Mouse (Mus musculus) layer of hippocampus, adult 18-20 months (tissue): ENCODE data around the gene Kcnq1. TPM values are rescaled to one million over a fixed set of nuclear protein-coding genes. Genes with fewer than 3 reads are reported as not detected.

Experiments
- DNase-seq, 2 experiments: peaks; one replicate each; pipeline ENCODE4 v3.0.0; 2022; ENCODE audit warnings: low spot score in 2 of 2
- total RNA-seq, 2 experiments: library from RNA; stranded (reverse); gene quantifications; 2 replicates each; pipeline ENCODE4 v1.2.3; 2021

The Kcnq1 gene
- total RNA-seq, 2 experiments from 2014 or later = 0.28 to 0.40 TPM

DNA sequence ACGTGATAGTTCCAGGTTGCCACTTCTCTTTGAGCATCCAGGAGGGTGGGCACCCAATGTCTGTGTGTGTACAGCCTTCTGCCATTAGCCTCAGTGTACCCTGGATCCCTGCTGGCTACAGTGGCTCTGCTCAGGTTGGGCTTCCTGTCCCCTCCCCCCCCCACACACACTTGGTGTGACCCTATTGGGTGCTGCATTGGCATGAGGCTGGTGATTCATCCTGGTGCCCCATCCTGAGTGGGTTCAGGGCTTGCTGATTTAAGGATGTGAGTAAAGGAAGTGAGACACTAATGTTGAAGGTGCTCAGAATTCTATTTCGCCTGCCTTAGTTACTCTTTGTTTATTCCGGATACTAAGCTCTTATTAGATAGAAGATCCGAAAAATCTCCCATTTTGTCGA, 26.7 kb downstream of the Kcnq1 start:
- no peak for DNase-seq

DNA sequence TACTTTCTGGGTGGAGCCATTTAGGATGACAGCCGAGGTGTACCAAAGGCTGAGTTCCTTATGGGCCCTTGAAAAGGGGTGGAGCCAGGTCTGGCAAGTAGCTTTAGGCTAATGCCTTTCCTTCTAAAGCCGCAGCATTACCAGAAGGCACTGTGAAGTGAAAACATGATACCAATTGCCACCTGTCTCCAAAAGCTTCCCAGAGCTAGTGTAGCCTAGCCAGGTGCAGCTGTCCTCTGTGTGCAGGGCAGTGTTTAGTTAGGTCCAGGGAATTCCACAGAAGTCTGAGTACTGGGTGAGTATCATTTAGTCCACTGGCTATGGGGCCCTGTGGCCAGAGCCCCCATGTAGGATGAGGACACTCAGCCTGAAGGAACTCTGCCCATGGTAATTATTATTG, 30.0 kb downstream of the Kcnq1 start:
- DNase-seq = no peak

DNA sequence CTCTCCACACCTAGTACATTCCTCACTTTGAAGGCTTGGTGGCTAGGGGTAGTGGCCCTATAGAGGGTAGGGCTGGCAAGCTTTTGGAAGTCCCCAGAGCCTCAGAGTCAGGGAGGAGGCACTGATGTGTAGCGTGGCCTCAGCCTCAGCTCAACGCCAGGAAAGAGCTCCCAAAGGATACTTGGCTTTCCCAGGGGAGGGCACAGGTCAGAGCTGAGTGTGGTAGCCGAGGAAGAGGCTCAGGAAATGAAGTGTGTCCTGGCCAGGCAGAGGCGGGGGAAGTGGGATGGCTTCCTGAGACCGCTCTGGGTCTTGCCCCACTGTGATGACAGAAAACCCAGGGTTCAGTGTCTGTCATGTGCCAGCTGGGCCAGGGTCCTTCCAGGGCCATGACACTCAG, 30.4 kb downstream of the Kcnq1 start:
- no peak for DNase-seq

GRCm38 (mm10) chr7:143138789-143139188, 32.6 kb downstream of the Kcnq1 start:
- DNase-seq = peak; percentile 26 to 58

DNA sequence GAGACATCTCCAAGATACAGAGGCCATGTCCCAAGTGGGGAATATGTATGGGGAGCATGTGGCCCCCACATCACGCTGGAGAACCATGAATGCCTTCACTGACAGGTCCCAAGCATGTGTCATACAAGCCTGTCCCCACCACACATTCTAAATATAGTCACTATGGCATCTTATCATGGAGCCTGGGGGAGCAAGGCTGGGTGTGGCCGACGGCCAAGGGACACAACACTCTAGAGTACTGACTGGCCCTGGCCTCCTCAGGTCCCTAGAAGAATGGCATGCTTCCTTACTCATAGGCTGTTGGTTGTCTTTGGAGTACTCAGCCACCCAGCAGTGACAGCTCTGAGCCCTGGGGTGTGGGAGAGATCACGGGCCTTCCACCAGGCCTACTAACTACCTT, 33.8 kb downstream of the Kcnq1 start:
- no peak for DNase-seq

DNA sequence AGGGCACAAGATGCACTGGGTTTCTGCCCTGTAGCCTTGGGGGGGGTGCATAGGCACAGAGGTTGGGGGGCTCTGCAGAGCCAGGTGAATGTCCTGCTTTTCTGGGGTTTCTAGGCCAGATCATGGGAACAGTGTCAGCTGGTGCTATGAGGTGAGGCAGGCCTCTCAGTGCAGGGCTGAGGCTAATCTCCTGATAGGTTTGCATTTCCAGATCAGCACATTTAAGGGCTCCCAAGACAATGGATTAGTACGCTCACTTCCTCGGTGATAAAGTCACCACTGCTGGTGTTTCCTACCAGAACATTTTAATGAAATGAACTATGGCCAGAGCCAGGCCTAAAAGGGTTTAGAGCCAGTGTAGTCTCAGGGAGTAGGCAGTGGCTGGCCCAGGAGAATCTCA, 36.5 kb downstream of the Kcnq1 start:
- DNase-seq = no peak

- no peak for DNase-seq
Measured at GRCm38 (mm10) chr7:143147015-143147414, 40.9 kb downstream of the Kcnq1 start.

DNA sequence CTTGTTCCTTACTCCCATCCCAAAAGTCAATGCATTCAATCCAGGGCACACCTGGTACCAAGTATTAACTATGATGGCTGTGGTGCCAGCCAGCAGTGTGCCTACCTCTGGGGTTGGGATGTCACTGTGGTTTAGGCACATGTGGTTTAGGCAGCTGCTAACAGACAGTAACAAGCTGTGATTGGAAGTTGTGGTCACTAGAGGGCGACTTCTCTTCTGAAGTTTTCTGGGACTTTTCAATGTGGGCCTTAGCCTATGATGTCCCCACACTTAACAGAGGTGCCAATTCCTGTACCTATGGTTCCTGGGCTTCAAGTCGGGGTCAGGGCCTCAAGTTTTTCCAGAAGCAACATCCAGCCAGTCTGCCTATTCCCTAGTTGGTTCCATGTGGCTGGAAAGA, 45.0 kb downstream of the Kcnq1 start:
- DNase-seq = peak in 1 of 2 experiments; percentile 55

- DNase-seq = no peak
Measured at GRCm38 (mm10) chr7:143152350-143152749, 46.2 kb downstream of the Kcnq1 start.

- peak; percentile 62 to 91 for DNase-seq
Measured at GRCm38 (mm10) chr7:143153915-143154373, 47.8 kb downstream of the Kcnq1 start.

DNA sequence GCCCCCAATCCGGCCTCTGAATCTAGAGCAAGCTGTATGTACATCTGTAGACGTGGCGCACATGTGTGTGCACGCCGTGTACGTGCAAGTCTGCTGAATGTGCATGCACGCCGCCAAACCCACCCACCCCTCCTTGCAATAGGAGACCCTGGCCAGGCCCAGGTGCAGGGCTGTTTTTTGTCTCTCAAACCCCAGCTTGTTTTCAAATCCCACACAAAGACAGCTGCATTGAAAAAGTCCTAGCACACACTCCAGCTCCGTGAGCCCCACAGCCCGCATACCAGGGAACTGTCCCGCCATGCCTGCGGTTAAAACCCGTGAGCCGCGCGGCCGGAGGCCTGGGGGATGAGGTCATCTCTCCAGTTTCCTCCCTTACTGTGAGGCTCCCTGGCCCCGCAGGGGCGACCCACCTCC, 48.3 kb downstream of the Kcnq1 start:
- DNase-seq = no peak

DNA sequence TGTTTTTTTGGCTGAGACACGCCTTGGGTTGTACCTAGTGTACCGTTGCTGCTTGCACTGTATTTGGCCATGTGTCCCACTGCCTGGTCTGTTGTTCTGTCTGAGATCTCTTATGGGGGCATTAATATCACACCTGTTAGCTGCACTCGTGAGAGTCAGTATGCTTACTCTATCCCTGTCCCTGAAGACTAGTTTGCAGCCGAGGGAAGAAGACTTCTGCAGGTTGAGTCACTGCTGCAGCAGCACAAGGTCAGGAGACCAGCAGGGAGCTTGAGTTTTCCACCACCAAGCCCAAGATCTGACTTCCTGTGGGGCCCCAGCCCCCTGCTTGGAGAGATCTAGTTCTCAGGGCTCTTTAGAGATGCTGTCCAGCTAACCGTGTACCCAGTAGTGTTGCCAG, 49.1 kb downstream of the Kcnq1 start:
- no peak for DNase-seq

DNA sequence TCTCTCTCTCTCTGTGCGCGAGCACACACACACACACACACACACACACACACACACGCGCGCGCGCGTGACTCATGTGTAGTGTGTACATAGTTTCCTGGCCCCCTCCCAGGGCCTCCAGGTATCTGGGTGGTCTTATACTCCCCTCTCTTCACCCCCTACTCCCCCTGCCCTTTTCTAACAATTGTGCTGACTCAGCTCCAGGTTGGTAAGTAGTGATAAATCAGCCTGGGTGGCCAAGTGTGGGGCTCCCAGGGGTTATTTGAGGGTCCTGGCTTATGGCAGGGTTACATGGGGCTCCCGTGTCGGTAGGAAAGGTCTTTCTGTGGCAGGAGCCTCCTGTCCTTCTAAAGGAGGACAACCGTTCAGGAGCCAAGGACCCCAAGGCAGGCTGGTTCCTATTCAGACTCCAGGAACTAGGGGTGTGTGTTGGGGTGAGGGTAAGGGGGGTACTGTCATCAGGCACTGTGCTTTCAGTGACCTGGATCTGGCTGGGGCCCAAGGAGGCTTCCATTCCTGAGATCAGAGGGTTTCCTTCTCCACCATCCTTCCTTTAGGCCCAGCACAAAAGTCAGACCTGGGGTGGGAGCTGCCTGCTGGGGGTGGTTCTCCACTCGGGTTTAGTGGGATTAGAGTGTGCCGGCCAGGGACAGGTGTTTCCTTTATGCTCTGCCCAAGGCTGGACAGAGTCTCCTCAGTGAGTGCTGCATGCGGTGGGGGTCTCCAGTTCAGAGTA, 52.7 kb downstream of the Kcnq1 start:
- DNase-seq = no peak

- DNase-seq = no peak
Measured at GRCm38 (mm10) chr7:143159446-143159845, 53.3 kb downstream of the Kcnq1 start.

DNA sequence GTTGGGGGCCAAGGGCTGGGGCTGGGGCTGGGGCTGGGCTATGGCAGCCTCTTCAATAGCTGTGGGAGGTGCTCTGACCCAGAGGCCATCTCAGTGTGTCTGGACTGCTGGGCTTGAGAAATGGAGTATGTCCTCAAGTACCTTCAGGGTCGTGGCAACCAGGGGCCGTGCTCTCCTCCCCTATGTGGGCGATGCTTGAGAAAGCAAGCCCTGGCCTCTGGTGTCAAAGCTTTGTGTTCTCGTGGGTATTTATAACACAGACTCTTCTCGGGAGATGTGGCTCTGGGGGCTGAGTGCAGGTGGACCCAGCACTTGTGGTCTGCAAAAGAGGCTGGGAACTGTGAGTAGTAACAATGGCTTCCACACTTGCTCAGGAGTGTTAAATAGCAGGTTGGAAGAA, 53.9 kb downstream of the Kcnq1 start:
- DNase-seq = no peak

GRCm38 (mm10) chr7:143162051-143162450, 55.9 kb downstream of the Kcnq1 start:
- no peak for DNase-seq

DNA sequence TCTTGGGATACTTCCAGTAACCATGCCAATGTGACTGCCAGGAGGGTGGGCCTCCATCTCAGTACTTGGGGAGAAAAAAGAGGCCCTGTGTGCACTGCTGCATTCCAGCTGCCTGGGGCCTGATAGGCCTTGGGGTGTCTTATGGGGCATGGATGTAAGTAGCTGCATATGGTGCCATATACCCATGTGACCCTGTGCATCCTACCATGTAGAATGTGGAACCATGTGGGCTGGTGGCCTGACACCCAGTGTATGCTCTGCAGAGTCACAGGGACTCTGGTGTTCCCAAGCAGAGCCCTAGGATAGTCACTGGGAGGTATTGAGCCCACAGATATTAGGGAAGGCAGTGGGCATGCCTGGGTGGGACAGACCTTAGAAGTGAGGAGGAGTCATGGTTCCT, 57.9 kb downstream of the Kcnq1 start:
- DNase-seq = no peak

- DNase-seq = peak; percentile 8 to 53
Measured at GRCm38 (mm10) chr7:143165687-143166265, 59.6 kb downstream of the Kcnq1 start.

GRCm38 (mm10) chr7:143167275-143167674, 61.1 kb downstream of the Kcnq1 start:
- DNase-seq = no peak

DNA sequence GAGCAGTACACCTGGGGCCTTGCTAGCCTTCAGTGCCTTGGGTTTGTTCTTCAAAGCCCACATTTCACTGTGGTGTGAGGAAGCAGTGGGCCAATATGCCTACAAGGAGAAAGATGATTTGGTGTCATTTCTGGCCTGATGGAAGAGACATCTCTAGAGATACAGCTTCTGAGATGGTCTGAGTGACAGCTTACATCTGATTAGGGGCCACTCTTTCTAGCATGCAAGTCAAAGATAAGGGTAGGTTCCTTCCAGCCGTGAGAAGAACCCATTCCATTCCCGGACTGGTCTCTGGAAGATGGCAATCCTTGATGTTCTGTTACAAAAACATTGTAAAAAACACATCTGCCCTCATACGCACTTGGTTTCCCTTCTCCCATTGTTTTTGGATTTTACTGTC, 63.2 kb downstream of the Kcnq1 start:
- no peak for DNase-seq

DNA sequence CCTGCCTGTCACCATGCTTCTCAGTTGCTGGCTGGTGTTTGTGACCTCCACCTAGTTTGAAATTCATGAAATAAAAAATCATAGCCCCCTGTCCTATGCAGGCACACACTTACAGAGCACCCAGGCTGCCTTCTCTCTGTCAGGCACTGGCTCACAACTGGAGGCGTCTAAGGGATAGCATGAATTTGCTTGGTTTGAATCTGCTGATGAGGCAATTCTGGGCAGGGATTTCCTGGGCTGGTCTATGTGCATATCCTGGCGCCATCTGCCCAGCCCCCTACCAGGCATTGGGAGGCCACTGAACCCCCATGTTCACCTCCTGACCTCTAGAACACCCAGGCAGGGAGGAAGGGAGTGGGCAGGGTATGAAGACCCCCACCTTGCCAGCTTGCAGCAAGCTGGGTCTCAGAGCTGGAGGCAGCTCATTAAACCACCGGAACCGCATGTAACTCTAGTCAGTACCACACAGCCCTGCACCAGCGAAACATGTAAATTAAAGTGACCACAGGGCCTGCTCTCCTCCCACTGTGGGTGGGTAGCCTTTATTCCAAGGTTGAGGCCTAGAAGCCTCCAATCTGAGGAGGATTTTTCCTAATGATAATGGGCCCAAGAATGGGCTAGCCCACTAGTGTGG, 66.9 kb downstream of the Kcnq1 start:
- DNase-seq = no peak

DNA sequence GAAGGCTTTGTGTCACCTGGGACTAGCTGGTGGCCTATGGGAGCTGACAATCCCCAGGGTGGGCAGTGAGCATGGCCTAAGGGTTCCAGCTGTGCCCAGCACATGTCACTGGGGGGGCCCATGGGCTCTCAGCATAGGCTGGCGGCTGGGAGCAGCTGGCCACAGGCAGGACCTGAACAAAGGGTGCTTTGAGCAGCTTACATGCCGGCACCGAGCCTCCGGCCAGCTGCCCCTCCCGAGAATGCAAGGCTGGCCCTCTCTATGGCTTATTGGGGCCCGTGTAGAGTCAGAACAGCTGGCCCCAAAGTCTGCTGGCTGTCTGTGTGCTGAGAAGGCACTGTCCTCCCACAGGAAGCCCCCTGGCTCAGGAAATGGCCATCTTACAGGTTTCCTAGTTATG, 68.5 kb downstream of the Kcnq1 start:
- DNase-seq = peak in 1 of 2 experiments; percentile 31

DNA sequence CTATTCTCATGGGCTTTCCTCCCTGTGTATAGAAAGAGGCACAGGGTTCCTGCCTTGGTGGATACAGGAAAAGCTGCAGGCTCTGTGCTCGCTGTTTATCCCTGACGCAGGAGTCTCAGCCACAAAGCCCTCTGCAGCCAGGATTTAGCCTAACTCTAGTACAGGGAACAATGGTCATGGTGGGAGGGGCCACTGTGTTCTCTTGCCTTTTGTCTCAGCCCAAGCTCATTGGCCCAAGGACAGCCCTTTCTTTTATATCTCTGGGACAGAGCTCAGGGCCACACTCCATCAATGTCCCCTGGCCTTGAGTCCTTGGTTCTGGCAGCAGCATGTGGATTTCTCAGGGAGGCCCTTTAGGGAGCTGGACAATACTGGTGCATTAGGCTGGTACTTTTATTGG, 72.7 kb downstream of the Kcnq1 start:
- peak in 1 of 2 experiments; percentile 6 for DNase-seq
